Mouse (Mus musculus): Measurements from ENCODE around the gene Hspb7. TPM values are rescaled to one million over a fixed set of nuclear protein-coding genes. Genes with fewer than 3 reads are reported as not detected.
A peak's percentile ranks its signal among the peaks of the same experiment; 100 is the strongest.

Hspb7 gene
- total and polyA plus RNA-seq, 3 experiments, result not detected

- TF ChIP-seq CTCF (IDR thresholded peaks at IDR 0.05 in 2 of 3, conservative IDR thresholded peaks at IDR 0.05 in 1 of 3; ENCODE audit: control insufficient read depth in 1 of 3, insufficient read depth in 1 of 3, low read depth in 2 of 3, low read length in 3 of 3, poor library complexity in 1 of 3, severe bottlenecking in 1 of 3) (peak; percentile 70 to 87 (median 79)), TCF12 (IDR thresholded peaks at IDR 0.05; ENCODE audit: low read depth, low read length) (no peak), CHD2 (IDR thresholded peaks at IDR 0.05; ENCODE audit: low read length) (no peak), NELFE (IDR thresholded peaks at IDR 0.05; ENCODE audit: low read depth, low read length) (no peak), SMC3 (IDR thresholded peaks at IDR 0.05; ENCODE audit: low read depth, low read length) (peak; percentile 43), RAD21 (IDR thresholded peaks at IDR 0.05; ENCODE audit: low read depth, low read length) (peak; percentile 56), ZC3H11A (IDR thresholded peaks at IDR 0.05; ENCODE audit: low read depth, low read length) (peak; percentile 33)
- Histone ChIP-seq H3K9ac (ENCODE audit: control insufficient read depth, low read depth, low read length, poor library complexity, severe bottlenecking) (no peak overlapping the region), H3K79me2 (ENCODE audit: control insufficient read depth, insufficient read depth, low read length, poor library complexity) (no peaks in the 10 kb centered on the region), H3K36me3 (ENCODE audit: control insufficient read depth in 1 of 2, insufficient read depth in 2 of 2, low read length in 2 of 2) (no peaks in the 10 kb centered on the region), H3K27me3 (ENCODE audit: control insufficient read depth in 1 of 2, insufficient read depth in 2 of 2, low read length in 2 of 2) (no peaks in the 10 kb centered on the region; a peak in 2 of 4 replicates), H3K4me3 (ENCODE audit: control insufficient read depth in 1 of 2, insufficient read depth in 1 of 2, low read depth in 2 of 2, low read length in 2 of 2) (no peak overlapping the region), H3K4me1 (ENCODE audit: control insufficient read depth in 1 of 2, insufficient read depth in 2 of 2, low read length in 2 of 2) (no peaks in the 10 kb centered on the region), H3K27ac (ENCODE audit: control insufficient read depth, low read depth, low read length) (no peak overlapping the region), H3K9me3 (replicated peaks; ENCODE audit: insufficient read depth, low read length) (no peaks in the 10 kb centered on the region)
- DNase-seq (ENCODE audit: low read depth, low spot score), result peak; percentile 71
Observed at GRCm38 (mm10) chr4:141385275-141385674, 35.3 kb upstream of the Hspb7 start.

DNA sequence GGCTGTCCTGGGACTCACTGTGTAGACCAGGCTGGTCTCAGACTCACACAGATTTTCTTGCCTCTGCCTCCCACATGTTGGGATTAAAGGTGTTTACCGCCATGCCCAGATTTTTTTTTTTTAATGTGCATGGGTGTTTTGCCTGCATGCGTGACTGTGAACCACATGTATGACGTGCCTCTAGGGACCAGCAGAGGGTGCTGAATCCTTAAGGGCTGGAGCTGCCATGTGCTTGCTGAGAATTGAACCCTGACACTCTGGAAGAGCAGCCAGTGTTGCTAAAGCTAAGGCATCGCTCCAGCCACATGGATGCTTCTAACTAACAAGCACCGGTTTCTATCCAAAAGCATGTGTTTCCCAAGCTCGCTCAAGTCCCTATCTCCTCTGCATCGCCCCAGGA is 34.4 kb upstream of the Hspb7 start:
- H3K79me2 ChIP-seq (ENCODE audit: control insufficient read depth, insufficient read depth, low read length, poor library complexity), result no peaks in the 10 kb centered on the region
- no peak for DNase-seq (ENCODE audit: low read depth, low spot score)
- H3K9ac ChIP-seq (ENCODE audit: control insufficient read depth, low read depth, low read length, poor library complexity, severe bottlenecking), result no peak overlapping the region
- H3K9me3 ChIP-seq (replicated peaks; ENCODE audit: insufficient read depth, low read length), result no peaks in the 10 kb centered on the region
- H3K27ac ChIP-seq (ENCODE audit: control insufficient read depth, low read depth, low read length), result no peak overlapping the region
- no peak overlapping the region for H3K4me3 ChIP-seq (ENCODE audit: control insufficient read depth in 1 of 2, insufficient read depth in 1 of 2, low read depth in 2 of 2, low read length in 2 of 2)
- TF ChIP-seq TCF12 (IDR thresholded peaks at IDR 0.05; ENCODE audit: low read depth, low read length) (no peak), POLR2AphosphoS5 (IDR thresholded peaks at IDR 0.05; ENCODE audit: borderline replicate concordance, low read depth, low read length) (no peak), CTCF (IDR thresholded peaks at IDR 0.05 in 2 of 3, conservative IDR thresholded peaks at IDR 0.05 in 1 of 3; ENCODE audit: control insufficient read depth in 1 of 3, insufficient read depth in 1 of 3, low read depth in 2 of 3, low read length in 3 of 3, poor library complexity in 1 of 3, severe bottlenecking in 1 of 3) (peak in 1 of 3 experiments; percentile 4; a peak in 1 of 6 replicates), KAT2A (conservative IDR thresholded peaks at IDR 0.05; ENCODE audit: low read depth, low read length) (no peak), MAFK (IDR thresholded peaks at IDR 0.05; ENCODE audit: borderline replicate concordance, low read depth, low read length) (no peak), USF1 (IDR thresholded peaks at IDR 0.05; ENCODE audit: low read depth, low read length) (no peak), RCOR1 (IDR thresholded peaks at IDR 0.05; ENCODE audit: low read depth, low read length) (no peak), HCFC1 (IDR thresholded peaks at IDR 0.05; ENCODE audit: low read depth, low read length) (no peak)
- no peaks in the 10 kb centered on the region for H3K4me1 ChIP-seq (ENCODE audit: control insufficient read depth in 1 of 2, insufficient read depth in 2 of 2, low read length in 2 of 2)
- no peaks in the 10 kb centered on the region; a peak in 2 of 4 replicates for H3K27me3 ChIP-seq (ENCODE audit: control insufficient read depth in 1 of 2, insufficient read depth in 2 of 2, low read length in 2 of 2)
- no peaks in the 10 kb centered on the region for H3K36me3 ChIP-seq (ENCODE audit: control insufficient read depth in 1 of 2, insufficient read depth in 2 of 2, low read length in 2 of 2)

DNA sequence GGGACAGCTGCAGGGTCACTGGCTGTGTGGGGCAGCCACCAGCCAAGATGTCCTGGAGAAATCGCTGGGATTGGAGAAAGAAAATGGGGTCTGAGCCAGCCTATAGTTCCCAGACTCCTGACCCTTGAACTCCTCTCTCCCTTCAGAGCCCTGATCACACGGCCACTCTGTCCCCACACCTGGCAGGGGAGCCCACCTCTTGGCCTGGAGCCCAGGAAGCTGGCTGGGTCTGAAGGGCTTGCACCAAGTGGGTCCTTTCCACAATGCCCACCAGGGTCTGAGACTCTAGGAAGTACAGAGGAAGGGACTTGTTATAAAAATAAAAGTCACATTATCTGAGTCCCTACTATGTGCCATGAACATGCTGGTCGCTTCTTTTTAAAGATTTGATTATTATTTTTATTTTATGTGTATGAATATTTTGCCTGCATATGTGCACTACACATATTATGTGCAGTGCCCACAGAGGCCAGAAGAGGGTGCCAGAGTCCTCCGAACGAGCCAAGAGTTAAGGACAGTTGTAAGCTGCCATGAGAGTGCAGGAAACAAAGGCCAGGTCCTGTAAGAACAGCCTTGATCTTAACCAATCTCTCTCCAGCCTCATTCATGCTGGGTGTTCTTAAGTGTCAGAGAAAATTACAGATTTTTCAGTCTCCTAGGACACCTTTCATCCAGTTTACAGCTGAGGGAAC is 33.3 kb upstream of the Hspb7 start:
- DNase-seq (ENCODE audit: low read depth, low spot score), result peak; percentile 84
- peaks cover 0 to 4% of the 10 kb centered on the region in 2 experiments; a peak in 3 of 4 replicates for H3K27me3 ChIP-seq (ENCODE audit: control insufficient read depth in 1 of 2, insufficient read depth in 2 of 2, low read length in 2 of 2)
- H3K27ac ChIP-seq (ENCODE audit: control insufficient read depth, low read depth, low read length), result no peak overlapping the region
- H3K9ac ChIP-seq (ENCODE audit: control insufficient read depth, low read depth, low read length, poor library complexity, severe bottlenecking), result no peak overlapping the region
- H3K4me3 ChIP-seq (ENCODE audit: control insufficient read depth in 1 of 2, insufficient read depth in 1 of 2, low read depth in 2 of 2, low read length in 2 of 2), result no peak overlapping the region
- no peaks in the 10 kb centered on the region for H3K36me3 ChIP-seq (ENCODE audit: control insufficient read depth in 1 of 2, insufficient read depth in 2 of 2, low read length in 2 of 2)
- H3K4me1 ChIP-seq (ENCODE audit: control insufficient read depth in 1 of 2, insufficient read depth in 2 of 2, low read length in 2 of 2), result no peaks in the 10 kb centered on the region
- H3K79me2 ChIP-seq (ENCODE audit: control insufficient read depth, insufficient read depth, low read length, poor library complexity), result no peaks in the 10 kb centered on the region
- H3K9me3 ChIP-seq (replicated peaks; ENCODE audit: insufficient read depth, low read length), result no peaks in the 10 kb centered on the region
- TF ChIP-seq MYB (IDR thresholded peaks at IDR 0.05; ENCODE audit: low read depth, low read length), result no peak
- TF ChIP-seq ZC3H11A (IDR thresholded peaks at IDR 0.05; ENCODE audit: low read depth, low read length), result peak; percentile 65
- TF ChIP-seq CHD2 (IDR thresholded peaks at IDR 0.05; ENCODE audit: low read length), result no peak
- no peak for TF ChIP-seq TBP (IDR thresholded peaks at IDR 0.05; ENCODE audit: low read depth, low read length)
- TF ChIP-seq BHLHE40 (IDR thresholded peaks at IDR 0.05; ENCODE audit: borderline replicate concordance, low read depth, low read length), result no peak
- no peak for TF ChIP-seq ELF1 (IDR thresholded peaks at IDR 0.05; ENCODE audit: low read depth, low read length)
- no peak for TF ChIP-seq EP300 (IDR thresholded peaks at IDR 0.05; ENCODE audit: low read depth in 1 of 2, low read length in 2 of 2)
- 0 out of 2 replicates have a peak, but pooled peaks have one; percentile 41 for TF ChIP-seq JUND (IDR thresholded peaks at IDR 0.05; ENCODE audit: low read depth, low read length)
- no peak for TF ChIP-seq E2F4 (IDR thresholded peaks at IDR 0.05; ENCODE audit: borderline replicate concordance, low read depth, low read length)
- peak; percentile 80 for TF ChIP-seq RAD21 (IDR thresholded peaks at IDR 0.05; ENCODE audit: low read depth, low read length)
- no peak for TF ChIP-seq ZNF384 (IDR thresholded peaks at IDR 0.05; ENCODE audit: low read depth, low read length)
- no peak for TF ChIP-seq MAFK (IDR thresholded peaks at IDR 0.05; ENCODE audit: borderline replicate concordance, low read depth, low read length)
- TF ChIP-seq MYC (IDR thresholded peaks at IDR 0.05; ENCODE audit: low read depth, low read length), result no peak
- TF ChIP-seq RCOR1 (IDR thresholded peaks at IDR 0.05; ENCODE audit: low read depth, low read length), result no peak
- no peak; the same call in 1 of the 2 replicates for TF ChIP-seq MAZ (IDR thresholded peaks at IDR 0.05; ENCODE audit: low read depth, low read length)
- no peak for TF ChIP-seq HCFC1 (IDR thresholded peaks at IDR 0.05; ENCODE audit: low read depth, low read length)

Measured in MEL (cell line).